Mouse (Mus musculus) skeletal muscle tissue, postnatal 0 days (tissue): ENCODE results near the gene Olfr56. TPM values are rescaled to one million over a fixed set of nuclear protein-coding genes. Genes with fewer than 3 reads are reported as not detected.

Source experiments
- polyA plus RNA-seq: library from polyadenylated mRNA; unstranded; fragments of >200 nt; fragmentation: Nextera tagmentation; extraction: Ambion mirVana; gene quantifications from 2 replicates; pipeline ENCODE4 v1.2.1, GENCODE M21; 2015

Gene Olfr56
- 0.05 and 0.10 TPM in 2 replicates for polyA plus RNA-seq

DNA sequence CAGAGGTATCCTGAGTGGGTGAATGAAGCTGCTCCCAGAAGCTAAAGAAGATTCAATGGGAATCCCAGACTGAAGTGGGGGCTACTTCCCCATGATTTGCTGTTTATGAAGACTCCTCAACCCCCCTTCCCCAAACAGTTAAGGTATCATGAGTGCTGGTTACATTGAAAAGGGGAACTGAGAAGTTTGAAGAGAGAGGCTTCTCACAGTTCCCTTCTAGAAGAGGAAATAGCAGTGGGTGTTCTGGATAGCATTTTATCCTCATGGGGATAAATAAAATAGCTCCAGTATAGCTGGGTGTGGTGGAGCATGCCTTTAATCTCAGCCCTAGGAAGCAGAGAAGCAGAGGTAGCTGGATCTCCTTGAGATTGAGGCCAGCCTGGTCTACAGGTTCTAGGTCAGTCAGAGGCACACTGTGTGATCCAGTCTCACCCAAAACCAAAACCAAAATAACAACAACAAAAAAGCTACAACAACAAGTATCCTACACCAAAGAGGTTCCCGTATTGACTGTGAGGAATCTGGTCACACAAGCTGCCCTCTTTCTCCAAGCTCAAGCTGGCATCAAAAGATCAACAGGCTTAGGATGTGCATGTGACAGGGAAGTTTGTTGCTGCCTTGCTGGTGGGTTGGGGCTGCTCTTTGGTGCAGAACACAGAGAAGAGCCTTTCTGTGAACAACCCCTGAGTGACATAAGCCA lies at the start of gene Olfr56:
Gene Olfr56, plus strand, starts transcription at position 650 of the 700 bp plus-strand sequence.

DNA sequence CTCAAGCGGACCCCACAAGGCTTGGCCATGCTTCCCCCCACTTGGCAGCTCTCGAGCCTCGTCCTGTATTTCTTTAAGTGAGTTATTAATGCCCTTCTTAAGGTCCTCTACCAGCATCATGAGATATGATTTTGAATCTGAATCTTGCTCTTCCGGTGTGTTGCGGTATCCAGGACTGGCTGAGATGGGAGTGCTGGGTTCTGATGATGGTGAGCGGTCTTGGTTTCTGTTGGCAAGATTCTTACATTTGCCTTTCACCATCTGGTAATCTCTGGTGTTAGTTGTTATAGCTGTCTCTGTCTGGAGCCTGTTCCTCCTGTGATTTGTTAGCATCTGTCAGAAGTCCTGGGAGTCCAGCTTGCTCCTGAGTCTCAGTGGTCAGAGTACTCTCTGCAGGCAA lies 32.6 kb upstream of the Olfr56 start, which contains the start of gene Psme2b:
Gene Psme2b, minus strand, starts transcription at position 101 of the 400 bp plus-strand sequence.

DNA sequence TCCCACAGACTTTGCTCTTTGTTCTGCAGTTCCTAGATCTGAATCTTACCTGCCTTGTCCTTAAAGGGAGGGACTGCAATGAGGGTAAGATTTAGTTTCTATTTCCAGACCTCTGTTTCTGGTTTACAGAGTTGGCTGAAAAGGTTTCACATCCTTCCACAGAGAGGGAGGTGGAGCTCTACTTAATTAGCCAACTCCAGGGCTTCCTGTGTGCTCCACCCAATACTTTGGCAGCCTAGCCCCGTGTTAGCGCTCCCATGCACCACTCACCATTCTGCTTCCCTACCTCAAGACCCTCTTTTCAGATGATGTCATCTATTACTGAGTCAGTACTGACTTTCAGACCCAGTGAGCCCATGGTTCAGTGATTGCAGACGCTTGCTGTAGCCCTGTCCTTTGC lies 562 bp downstream of the Olfr56 start, which contains the start of gene 9930111J21Rik1:
Gene 9930111J21Rik1, minus strand, starts transcription at position 148 of the 400 bp plus-strand sequence.

DNA sequence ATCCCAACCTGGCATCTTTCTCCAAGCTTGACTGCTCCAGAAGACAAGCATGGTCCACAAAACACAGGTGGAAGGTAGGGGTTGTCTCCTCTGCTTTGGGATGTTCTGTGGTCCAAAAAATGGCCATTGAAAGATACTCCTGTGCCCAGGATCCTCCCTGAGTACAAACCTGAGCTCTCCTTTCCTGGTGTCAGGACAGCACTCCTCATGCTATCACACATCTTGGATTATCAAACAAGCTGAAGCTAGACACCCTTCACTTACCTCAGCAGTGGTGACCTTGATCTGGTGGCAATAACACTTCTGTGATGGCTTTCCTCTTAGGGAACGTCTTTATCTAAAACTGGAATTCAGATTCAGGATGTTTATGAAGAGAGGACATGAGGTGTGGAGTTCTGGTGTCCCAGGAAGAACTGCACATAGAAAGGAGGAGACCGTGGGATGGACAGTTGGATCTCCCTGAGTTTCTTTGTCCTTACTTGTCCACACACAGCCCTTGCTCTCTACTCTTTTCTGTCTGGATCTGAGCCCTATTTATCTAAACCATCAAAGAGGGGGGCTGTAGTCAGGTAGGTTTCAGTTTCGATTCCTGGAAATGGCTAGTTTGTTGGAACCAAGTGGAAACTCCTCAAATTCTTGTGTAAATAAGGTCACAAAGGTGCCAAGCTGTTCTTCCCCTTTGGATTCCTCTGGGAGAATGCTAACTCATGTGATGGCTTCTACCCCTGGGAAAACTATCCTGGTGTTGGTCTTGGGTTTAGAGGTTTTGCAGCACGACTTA lies 13.2 kb downstream of the Olfr56 start, which contains the start of gene Gm12185:
Gene Gm12185, minus strand, starts transcription at position 487 of the 781 bp plus-strand sequence.

DNA sequence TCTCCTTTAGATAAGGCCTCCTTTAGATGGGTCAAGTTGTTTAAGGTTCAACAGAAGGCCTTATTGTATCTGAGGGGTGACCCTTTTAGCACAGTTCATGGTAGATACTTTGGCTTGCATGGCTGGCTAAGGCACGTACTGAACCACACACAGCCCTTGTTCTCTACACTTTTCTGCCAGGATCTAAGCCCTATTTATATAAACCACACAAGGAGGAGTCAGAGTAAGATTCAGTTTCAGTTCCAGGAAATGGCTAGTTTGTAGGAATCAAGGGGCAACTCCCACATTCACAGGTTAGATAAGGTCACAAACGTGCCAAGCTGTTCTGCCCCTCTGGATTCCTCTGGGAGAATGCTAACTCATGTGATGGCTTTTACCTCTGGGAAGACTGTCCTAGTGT lies 15.3 kb downstream of the Olfr56 start, which contains the start of gene Tgtp1:
Gene Tgtp1, minus strand, starts transcription at position 155 of the 400 bp plus-strand sequence.

DNA sequence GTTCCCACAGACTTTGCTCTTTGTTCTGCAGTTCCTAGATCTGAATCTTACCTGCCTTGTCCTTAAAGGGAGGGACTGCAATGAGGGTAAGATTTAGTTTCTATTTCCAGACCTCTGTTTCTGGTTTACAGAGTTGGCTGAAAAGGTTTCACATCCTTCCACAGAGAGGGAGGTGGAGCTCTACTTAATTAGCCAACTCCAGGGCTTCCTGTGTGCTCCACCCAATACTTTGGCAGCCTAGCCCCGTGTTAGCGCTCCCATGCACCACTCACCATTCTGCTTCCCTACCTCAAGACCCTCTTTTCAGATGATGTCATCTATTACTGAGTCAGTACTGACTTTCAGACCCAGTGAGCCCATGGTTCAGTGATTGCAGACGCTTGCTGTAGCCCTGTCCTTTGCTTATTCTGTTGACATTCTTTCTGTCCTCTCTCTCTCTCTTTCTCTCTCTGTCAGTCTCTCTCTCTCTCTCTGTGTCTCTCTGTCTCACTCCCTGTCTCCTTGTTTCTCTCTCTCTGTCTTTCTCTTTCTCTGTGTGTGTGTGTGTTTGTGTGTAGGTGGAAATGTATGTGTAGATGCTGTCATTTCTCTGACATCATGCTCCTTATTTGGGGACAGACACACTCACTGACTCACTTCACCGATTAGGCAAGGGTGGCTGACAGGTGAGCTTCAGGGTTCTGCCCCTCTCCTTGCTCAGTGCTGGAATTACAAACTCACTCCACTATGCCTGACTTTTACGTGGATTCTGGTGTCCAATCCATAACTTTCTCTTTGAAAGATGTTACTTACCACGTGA lies 72.6 kb downstream of the Olfr56 start, which contains the start of gene 9930111J21Rik2:
Gene 9930111J21Rik2, minus strand, starts transcription at position 150 of the 799 bp plus-strand sequence.

DNA sequence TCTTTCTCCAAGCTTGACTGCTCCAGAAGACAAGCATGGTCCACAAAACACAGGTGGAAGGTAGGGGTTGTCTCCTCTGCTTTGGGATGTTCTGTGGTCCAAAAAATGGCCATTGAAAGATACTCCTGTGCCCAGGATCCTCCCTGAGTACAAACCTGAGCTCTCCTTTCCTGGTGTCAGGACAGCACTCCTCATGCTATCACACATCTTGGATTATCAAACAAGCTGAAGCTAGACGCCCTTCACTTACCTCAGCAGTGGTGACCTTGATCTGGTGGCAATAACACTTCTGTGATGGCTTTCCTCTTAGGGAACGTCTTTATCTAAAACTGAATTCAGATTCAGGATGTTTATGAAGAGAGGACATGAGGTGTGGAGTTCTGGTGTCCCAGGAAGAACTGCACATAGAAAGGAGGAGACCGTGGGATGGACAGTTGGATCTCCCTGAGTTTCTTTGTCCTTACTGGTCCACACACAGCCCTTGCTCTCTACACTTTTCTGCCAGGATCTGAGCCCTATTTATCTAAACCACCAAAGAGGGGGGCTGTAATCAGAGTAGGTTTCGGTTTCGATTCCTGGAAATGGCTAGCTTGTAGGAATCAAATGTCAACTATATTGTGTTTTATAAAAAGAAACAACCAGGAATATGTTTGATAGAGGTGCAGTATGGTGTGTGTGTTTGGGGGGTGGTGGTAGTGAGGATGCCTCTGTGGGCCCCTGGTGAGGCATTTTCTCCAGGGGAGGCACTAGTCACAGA lies 85.2 kb downstream of the Olfr56 start, which contains the start of gene Tgtp2:
Gene Tgtp2, minus strand, starts transcription at position 494 of the 757 bp plus-strand sequence.

DNA sequence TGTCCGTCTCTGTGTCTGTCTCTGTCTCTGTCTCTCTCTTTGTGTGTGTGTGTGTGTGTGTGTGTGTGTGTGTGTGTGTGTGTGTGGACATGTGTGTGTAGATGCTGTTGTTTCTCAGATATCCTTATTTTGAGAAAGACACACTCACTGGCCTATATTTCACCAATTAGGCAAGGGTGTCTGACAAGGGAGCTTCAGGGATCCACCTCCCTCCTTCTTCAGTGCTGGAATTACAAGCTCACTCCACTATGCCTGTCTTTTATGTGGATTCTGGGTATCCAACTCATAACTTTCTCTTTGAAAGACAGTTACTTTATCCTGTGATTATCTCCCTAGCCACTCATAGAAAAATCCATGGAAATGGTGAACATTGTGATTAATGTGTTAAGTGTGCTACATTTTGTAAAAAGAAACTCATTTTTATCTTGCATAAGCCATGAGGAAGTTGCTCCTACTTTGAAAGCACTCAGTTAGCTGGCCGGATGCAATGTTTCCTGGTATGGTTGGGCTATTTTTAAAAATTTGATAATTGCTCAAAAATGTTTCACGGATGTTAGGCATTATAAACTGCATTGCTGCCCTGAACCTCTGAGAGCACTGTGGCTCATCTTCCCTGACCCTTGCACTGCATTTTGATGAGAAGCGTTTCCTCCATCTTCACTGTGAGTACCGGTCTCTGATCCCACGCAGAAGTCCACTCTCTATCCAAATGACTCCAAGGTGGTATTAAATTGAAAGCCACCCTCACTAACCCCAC lies 97.5 kb downstream of the Olfr56 start, which contains the start of gene Ifi47:
Gene Ifi47, plus strand, starts transcription at position 587 of the 757 bp plus-strand sequence.

DNA sequence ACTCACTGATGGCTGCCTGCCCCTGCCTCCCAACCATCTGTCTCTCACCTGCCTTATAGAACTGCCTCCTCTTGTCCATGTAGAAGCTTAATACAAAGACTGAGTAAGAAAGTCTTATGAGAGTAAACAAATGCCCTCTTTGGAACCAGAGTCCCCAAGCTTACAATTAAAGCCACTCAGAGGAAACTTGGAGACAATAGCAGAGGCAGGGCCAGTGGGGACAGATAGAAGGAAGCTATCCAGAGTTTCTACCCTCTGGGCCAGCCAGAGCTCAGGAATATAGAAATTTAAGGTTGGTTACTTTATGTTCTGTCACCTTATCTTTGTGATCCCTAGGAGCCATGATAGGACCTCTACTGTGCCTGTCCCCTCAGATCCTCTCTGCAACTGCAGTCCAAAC lies 136.1 kb downstream of the Olfr56 start, which contains the start of gene Olfr1396:
Gene Olfr1396, minus strand, starts transcription at position 101 of the 400 bp plus-strand sequence.

DNA sequence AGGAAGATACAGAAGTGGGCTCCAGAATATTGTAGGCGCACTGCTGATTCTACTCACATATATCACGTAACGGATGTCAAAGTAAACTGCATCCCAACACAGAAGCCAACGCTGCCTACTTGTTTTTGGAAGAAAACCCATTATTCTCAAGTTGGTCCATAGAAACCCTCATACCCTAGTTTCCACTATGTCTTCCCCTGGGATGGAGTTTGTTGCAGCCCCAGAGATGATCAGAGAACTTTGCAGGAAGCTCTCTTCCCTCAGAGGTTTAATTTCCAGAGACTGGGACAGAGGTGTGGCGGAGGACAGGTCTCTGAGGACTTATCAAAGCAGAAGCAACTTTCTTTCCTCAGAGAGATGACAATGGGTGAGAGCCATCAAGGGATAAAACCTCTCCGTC lies 163.3 kb downstream of the Olfr56 start, which contains the start of gene Olfr1395:
Gene Olfr1395, plus strand, starts transcription at position 301 of the 400 bp plus-strand sequence.

DNA sequence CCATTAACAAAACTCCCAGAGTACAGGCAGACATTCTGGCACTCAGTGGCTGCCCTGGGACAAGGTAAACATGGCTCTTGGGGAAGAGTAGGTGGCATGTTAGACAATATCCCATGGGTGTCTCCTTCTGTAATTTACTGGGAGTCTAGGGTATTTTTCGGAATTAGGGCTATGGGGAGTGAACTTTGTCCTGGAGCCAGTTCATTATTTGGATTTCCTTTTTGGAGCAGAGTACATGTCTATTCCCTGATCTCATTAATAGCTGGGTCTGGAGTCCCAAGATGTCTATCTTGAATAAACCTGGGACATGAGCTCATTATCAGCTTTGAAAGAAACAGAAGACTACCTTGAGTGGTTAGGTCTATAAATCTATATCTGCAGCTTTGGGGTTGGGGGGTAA lies 175.4 kb downstream of the Olfr56 start, which contains the start of gene Olfr1394:
Gene Olfr1394, plus strand, starts transcription at position 301 of the 400 bp plus-strand sequence.

Other genes starting within 250 kb of the Olfr56 start
- gene Rack1, start 178.6 kb upstream of the Olfr56 start, polyA plus RNA-seq = 361 and 397 TPM in 2 replicates
- 2.4 and 2.7 TPM in 2 replicates for gene Trim41, start 161.5 kb upstream of the Olfr56 start, polyA plus RNA-seq
- 7.4 and 9.4 TPM in 2 replicates for gene Trim7, start 152.7 kb upstream of the Olfr56 start, polyA plus RNA-seq
- 4.0 and 4.4 TPM in 2 replicates for gene Gm12184, start 152.2 kb upstream of the Olfr56 start, polyA plus RNA-seq
- 10.9 and 11.5 TPM in 2 replicates for gene Irgm1, start 107.2 kb upstream of the Olfr56 start, polyA plus RNA-seq
- 0.44 and 0.68 TPM in 2 replicates for gene Gm5431, start 76.7 kb upstream of the Olfr56 start, polyA plus RNA-seq
- 2.4 and 3.1 TPM in 2 replicates for gene Psme2b, start 32.7 kb upstream of the Olfr56 start, polyA plus RNA-seq
- gene 9930111J21Rik1, start 509 bp downstream of the Olfr56 start, polyA plus RNA-seq = 0.51 and 0.56 TPM in 2 replicates
- 0.02 TPM in 1 of 2 replicates, not detected in the other for gene Gm12185, start 13.3 kb downstream of the Olfr56 start, polyA plus RNA-seq
- 0.29 and 0.78 TPM in 2 replicates for gene Tgtp1, start 15.3 kb downstream of the Olfr56 start, polyA plus RNA-seq
- 0.69 and 0.95 TPM in 2 replicates for gene 9930111J21Rik2, start 72.4 kb downstream of the Olfr56 start, polyA plus RNA-seq
- 0.36 and 0.54 TPM in 2 replicates for gene Tgtp2, start 85.3 kb downstream of the Olfr56 start, polyA plus RNA-seq
- gene Ifi47, start 97.7 kb downstream of the Olfr56 start, polyA plus RNA-seq = 2.7 and 3.1 TPM in 2 replicates
- gene Olfr1396, start 136.0 kb downstream of the Olfr56 start, polyA plus RNA-seq = 0.12 and 0.13 TPM in 2 replicates
- gene Olfr1395, start 163.4 kb downstream of the Olfr56 start, polyA plus RNA-seq = not detected in 2 replicates
- not detected in 2 replicates for gene Olfr1394, start 175.5 kb downstream of the Olfr56 start, polyA plus RNA-seq
- gene Btnl9, start 208.3 kb downstream of the Olfr56 start, polyA plus RNA-seq = 3.6 and 4.6 TPM in 2 replicates
- 13.0 and 14.6 TPM in 2 replicates for gene Zfp62, start 224.4 kb downstream of the Olfr56 start, polyA plus RNA-seq